Mouse (Mus musculus) testis, postnatal 10 days (tissue): Measurements from ENCODE around the gene Kcnma1.

Experiments
- DNase-seq: peaks from one replicate; pipeline ENCODE4 v3.0.0; 2021; ENCODE audit warnings: low spot score

Kcnma1 gene

GRCm38 (mm10) chr14:23437467-23437866 is 576.8 kb downstream of the Kcnma1 start:
- DNase-seq: no peak

GRCm38 (mm10) chr14:23435861-23436260 is 578.4 kb downstream of the Kcnma1 start:
- DNase-seq: no peak

GRCm38 (mm10) chr14:23430006-23430405 is 584.3 kb downstream of the Kcnma1 start:
- no peak for DNase-seq

- no peak for DNase-seq
These were observed 585.2 kb downstream of the Kcnma1 start for GRCm38 (mm10) chr14:23429043-23429442.

GRCm38 (mm10) chr14:23422481-23423040 is 591.7 kb downstream of the Kcnma1 start:
- DNase-seq: no peak

- DNase-seq: no peak
These were observed 595.3 kb downstream of the Kcnma1 start for GRCm38 (mm10) chr14:23418955-23419354.

- no peak for DNase-seq
These were observed 607.2 kb downstream of the Kcnma1 start for GRCm38 (mm10) chr14:23407051-23407450.

GRCm38 (mm10) chr14:23400777-23401469 is 613.4 kb downstream of the Kcnma1 start:
- DNase-seq: peak; percentile 43

GRCm38 (mm10) chr14:23397642-23398041 is 616.6 kb downstream of the Kcnma1 start:
- no peak for DNase-seq

- no peak for DNase-seq
These were observed 622.7 kb downstream of the Kcnma1 start for GRCm38 (mm10) chr14:23391566-23391965.

GRCm38 (mm10) chr14:23390768-23391167 is 623.5 kb downstream of the Kcnma1 start:
- DNase-seq: no peak

GRCm38 (mm10) chr14:23390161-23390560 is 624.1 kb downstream of the Kcnma1 start:
- no peak for DNase-seq

GRCm38 (mm10) chr14:23386786-23387185 is 627.5 kb downstream of the Kcnma1 start:
- DNase-seq: no peak

GRCm38 (mm10) chr14:23385776-23386608 is 628.3 kb downstream of the Kcnma1 start:
- DNase-seq: no peak

- no peak for DNase-seq
These were observed 635.8 kb downstream of the Kcnma1 start for GRCm38 (mm10) chr14:23378351-23379087.

GRCm38 (mm10) chr14:23372021-23372420 is 642.3 kb downstream of the Kcnma1 start:
- DNase-seq: no peak

- no peak for DNase-seq
These were observed 653.7 kb downstream of the Kcnma1 start for GRCm38 (mm10) chr14:23360491-23360995.

GRCm38 (mm10) chr14:23358776-23359175 is 655.5 kb downstream of the Kcnma1 start:
- DNase-seq: no peak

- DNase-seq: no peak
These were observed 656.6 kb downstream of the Kcnma1 start for GRCm38 (mm10) chr14:23357529-23358278.

GRCm38 (mm10) chr14:23326786-23327185 is 687.5 kb downstream of the Kcnma1 start:
- DNase-seq: no peak

GRCm38 (mm10) chr14:23305288-23305687 is 709.0 kb downstream of the Kcnma1 start:
- DNase-seq: no peak
